Mouse (Mus musculus) E14TG2a.4 (cell line): ENCODE results near the gene Synj2.

Source experiments
- CTCF ChIP-seq: conservative IDR thresholded peaks from 2 replicates; pipeline ENCODE4 v1.5.1; 2014; ENCODE audit warnings: low read length
- NANOG ChIP-seq: IDR thresholded peaks from 2 replicates; pipeline ENCODE4 v1.6.1; 2014; ENCODE audit warnings: borderline replicate concordance, low read length, mixed read lengths
- POU5F1 ChIP-seq: IDR thresholded peaks from 2 replicates; pipeline ENCODE4 v1.6.1; 2014; ENCODE audit warnings: low read length, borderline replicate concordance

DNA sequence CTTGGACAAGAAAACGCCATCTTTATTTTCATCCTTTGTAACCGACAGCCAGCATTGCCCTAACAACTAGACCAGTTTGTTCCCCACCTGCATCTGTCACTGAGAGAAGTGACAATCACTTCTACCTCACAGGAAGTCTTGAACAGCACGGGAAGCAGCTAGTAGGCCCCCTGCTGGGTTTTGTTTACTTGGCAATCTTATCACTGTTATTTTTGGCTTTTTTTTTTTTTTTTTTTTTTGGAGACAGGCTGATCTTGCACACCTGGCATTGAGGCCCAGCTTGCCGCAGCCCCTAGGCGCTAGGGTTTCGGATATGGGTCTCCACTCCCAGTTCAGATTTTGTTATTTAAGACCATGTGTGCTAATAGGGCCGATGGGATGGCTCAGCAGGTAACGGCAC, 32.5 kb downstream of the Synj2 start:
- TF ChIP-seq CTCF, result no peak
- TF ChIP-seq NANOG, result no peak
- no peak for TF ChIP-seq POU5F1
